In the genomic region with DNA sequence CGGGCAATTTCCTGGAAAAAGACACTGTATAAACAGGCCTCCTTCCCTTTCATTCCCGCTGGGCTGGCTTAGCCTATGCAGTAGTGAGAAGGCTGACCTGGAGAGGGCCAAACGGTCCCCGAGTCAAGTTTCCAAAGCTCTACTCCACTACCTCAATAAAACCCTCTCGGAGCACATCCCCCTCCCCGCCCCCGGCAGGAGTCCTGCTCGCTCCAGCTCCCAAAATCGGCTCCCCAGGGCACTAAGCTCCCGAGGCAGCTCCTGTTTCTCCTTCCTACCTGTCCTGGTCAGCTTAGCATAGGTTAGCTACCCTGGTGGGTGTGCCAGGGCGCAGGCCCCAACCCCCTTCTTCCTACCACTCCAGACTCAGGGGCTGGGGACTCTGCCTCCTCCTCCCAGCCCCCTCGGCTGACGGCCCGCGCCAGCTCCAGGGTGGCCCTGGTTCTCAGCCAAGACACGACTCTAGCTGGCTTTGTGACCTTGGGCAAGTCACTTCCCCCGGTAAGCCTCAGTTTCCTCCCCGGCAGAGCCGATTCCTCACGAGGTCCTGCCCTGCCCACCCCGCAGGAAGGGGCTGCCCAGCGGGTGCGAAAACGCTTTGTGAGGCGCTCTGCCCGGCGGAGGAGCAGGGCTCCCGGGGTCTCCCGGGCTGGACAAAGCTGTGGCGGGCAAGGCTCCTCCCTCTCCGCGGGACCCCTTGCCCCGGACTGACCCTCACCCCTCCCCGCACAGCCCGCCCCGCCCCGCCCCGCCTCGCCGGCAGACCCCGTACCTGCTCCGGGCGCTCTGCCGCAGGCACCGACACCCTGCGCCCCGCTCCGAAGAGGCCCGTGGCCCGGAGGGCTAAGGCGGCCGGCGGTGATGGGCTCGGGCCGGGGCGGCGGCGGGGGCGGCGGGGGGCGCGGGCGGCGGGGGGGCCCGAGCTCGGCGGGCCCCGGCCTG, we compare ENCODE assay signal across 8 mouse cellular contexts. TPM values are rescaled to one million over a fixed set of nuclear protein-coding genes. Genes with fewer than 3 reads are reported as not detected.
A peak's percentile ranks its signal among the peaks of the same experiment; 100 is the strongest.
DNase-seq lines count a peak whose midpoint lies in the region; ATAC-seq and TF ChIP-seq lines count a peak whose summit lies in the region.

No protein-coding gene starts in this region.

- peak overlapping the region; percentile 79 for H3K4me3 ChIP-seq in gastrocnemius, adult 2 months
- H3K4me3 ChIP-seq in hindbrain, embryonic 15.5 days, result peak overlapping the region; percentile 93
- peak overlapping the region; percentile 91 for H3K4me3 ChIP-seq in left cerebral cortex, adult 2 months

- ATAC-seq in hindbrain, embryonic 15.5 days (ENCODE audit: low FRiP score, low read depth), result peak; percentile 52
- ATAC-seq in megakaryocyte progenitor cell, adult 5-6 weeks (replicated peaks; ENCODE audit: poor library complexity), result 0 out of 2 replicates have a peak, but pooled peaks have one; percentile 19
- ATAC-seq in erythroid progenitor cell, adult 5-6 weeks (replicated peaks; ENCODE audit: low FRiP score, poor library complexity, severe bottlenecking), result no peak

- peak; percentile 18; the same call in 1 of the 2 replicates for TF ChIP-seq CTCF in gastrocnemius, adult 2 months (IDR thresholded peaks at IDR 0.05)
- no peak; the same call in 1 of the 2 replicates for TF ChIP-seq CTCF in left cerebral cortex, adult 2 months (IDR thresholded peaks at IDR 0.05)

- H3K4me2 ChIP-seq in hindbrain, embryonic 15.5 days, result peak overlapping the region; percentile 90

- H3K36me3 ChIP-seq in hindbrain, embryonic 15.5 days, result no peaks in the 10 kb centered on the region

- peak overlapping the region; percentile 85 for H3K27ac ChIP-seq in gastrocnemius, adult 2 months
- peak overlapping the region; percentile 87 for H3K27ac ChIP-seq in hindbrain, embryonic 15.5 days (replicated peaks)
- peak overlapping the region; percentile 63 for H3K27ac ChIP-seq in left cerebral cortex, adult 2 months

- H3K9me3 ChIP-seq in hindbrain, embryonic 15.5 days, result no peaks in the 10 kb centered on the region

- 1% methylated on average over 31 of the region's 68 CpGs for WGBS in hindbrain, embryonic 15.5 days

- H3K27me3 ChIP-seq in hindbrain, embryonic 15.5 days, result no peaks in the 10 kb centered on the region

- intact Hi-C loops in gastrocnemius, adult 2 months (cut with DNase I), result loop anchor here (2.0 kb wide), 1 partner anchor 64 kb away; no protein-coding TSS in a partner anchor
- intact Hi-C loops in left cerebral cortex, adult 2 months (cut with DNase I), result loop anchor here (2.0 to 5.0 kb wide), 2 partner anchors 56 to 66 kb away; no protein-coding TSS in a partner anchor

- H3K4me1 ChIP-seq in hindbrain, embryonic 15.5 days (replicated peaks), result peaks cover 36% of the 10 kb centered on the region

- peak overlapping the region; percentile 84 for H3K9ac ChIP-seq in hindbrain, embryonic 15.5 days

- peak; percentile 28 for DNase-seq in T-cell, adult 2 months (ENCODE audit: low spot score)
- DNase-seq in cerebellum, postnatal 14 days, result peak; percentile 62 to 70
- peak; percentile 69 for DNase-seq in gastrocnemius, adult 2 months
- peak; percentile 35 to 42 for DNase-seq in left cerebral cortex, adult 2 months (ENCODE audit: extremely low spot score in 1 of 2, low spot score in 2 of 2)
- DNase-seq in skeletal muscle tissue, adult 2 months (ENCODE audit: low read depth, low spot score), result peak; percentile 32

RNA-seq across cellular contexts. Expression of a gene that starts 0.5 kb away (rescaled TPM):
- 10 to 100 TPM; 12.3 to 15.9 TPM for total RNA-seq in gastrocnemius, adult 2 months (2021)
- polyA plus RNA-seq in hindbrain, embryonic 15.5 days (2015; fragmentation: Nextera tagmentation; extraction: Ambion mirVana), result 30.3 and 30.5 TPM in 2 replicates
- 10 to 100 TPM; 63.0 to 73.4 TPM for total RNA-seq in left cerebral cortex, adult 2 months (2021)
- 117 and 142 TPM in 2 replicates for total RNA-seq in megakaryocyte progenitor cell, adult 5-6 weeks (2015)
- 34.8 and 47.5 TPM in 2 replicates for total RNA-seq in megakaryocyte progenitor cell, adult 5-6 weeks (2017)
- total RNA-seq in erythroid progenitor cell, adult 5-6 weeks (2015; ENCODE audit: low replicate concordance), result 171 and 226 TPM in 2 replicates
- total RNA-seq in erythroid progenitor cell, adult 5-6 weeks (2017; ENCODE audit: low replicate concordance), result 87.2 and 102 TPM in 2 replicates
